Mouse (Mus musculus) kidney, postnatal 36 days (tissue): ENCODE data around the gene Ndrg3.
"Not testable (repeated sequence)": the region's sequence is repeated elsewhere in the genome, so short reads cannot be mapped to it uniquely, and the experiment has no call there.

ENCODE experiments used
- DNase-seq, 2 experiments: peaks; one replicate each; pipeline ENCODE4 v3.0.0; 2021 to 2022; ENCODE audit warnings: mixed read lengths in 2 of 2

Gene Ndrg3

GRCm38 (mm10) chr2:156897034-156897433 lies 94.8 kb downstream of the Ndrg3 start:
- no peak for DNase-seq

GRCm38 (mm10) chr2:156896384-156896914 lies 95.4 kb downstream of the Ndrg3 start:
- no peak for DNase-seq

- DNase-seq: peak; percentile 18 to 60
Observed at GRCm38 (mm10) chr2:156894496-156895265, 97.2 kb downstream of the Ndrg3 start.

GRCm38 (mm10) chr2:156892821-156893220 lies 99.0 kb downstream of the Ndrg3 start:
- no peak for DNase-seq

DNA sequence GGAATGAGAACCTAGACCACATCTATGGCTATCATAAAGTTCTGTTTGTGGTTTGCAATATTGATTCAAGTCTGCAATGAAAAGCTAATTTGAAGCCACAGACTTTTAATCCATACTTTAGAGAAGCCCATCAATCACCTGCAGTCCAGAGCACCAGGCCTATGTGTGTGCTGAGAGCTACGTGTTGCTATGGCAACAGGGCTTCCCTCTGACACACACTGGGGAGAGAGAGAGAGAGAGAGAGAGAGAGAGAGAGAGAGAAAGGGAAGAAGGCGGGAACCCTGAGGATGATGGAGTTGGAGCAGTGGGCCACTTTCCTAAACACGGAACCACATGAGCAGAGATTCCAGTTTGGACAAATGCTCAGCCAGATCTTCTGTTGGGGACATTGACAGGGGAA lies 99.6 kb downstream of the Ndrg3 start:
- DNase-seq: no peak

GRCm38 (mm10) chr2:156888490-156888889 lies 103.4 kb downstream of the Ndrg3 start:
- DNase-seq: no peak

- DNase-seq: no peak
Observed at GRCm38 (mm10) chr2:156887017-156887416, 104.8 kb downstream of the Ndrg3 start, which contains the start of gene Sla2. Gene Sla2, minus strand, starts transcription at chr2:156887192.

GRCm38 (mm10) chr2:156886084-156886631 lies 105.7 kb downstream of the Ndrg3 start:
- DNase-seq: no peak

- not testable (repeated sequence) for DNase-seq
Observed at GRCm38 (mm10) chr2:156885666-156886065, 106.2 kb downstream of the Ndrg3 start.

DNA sequence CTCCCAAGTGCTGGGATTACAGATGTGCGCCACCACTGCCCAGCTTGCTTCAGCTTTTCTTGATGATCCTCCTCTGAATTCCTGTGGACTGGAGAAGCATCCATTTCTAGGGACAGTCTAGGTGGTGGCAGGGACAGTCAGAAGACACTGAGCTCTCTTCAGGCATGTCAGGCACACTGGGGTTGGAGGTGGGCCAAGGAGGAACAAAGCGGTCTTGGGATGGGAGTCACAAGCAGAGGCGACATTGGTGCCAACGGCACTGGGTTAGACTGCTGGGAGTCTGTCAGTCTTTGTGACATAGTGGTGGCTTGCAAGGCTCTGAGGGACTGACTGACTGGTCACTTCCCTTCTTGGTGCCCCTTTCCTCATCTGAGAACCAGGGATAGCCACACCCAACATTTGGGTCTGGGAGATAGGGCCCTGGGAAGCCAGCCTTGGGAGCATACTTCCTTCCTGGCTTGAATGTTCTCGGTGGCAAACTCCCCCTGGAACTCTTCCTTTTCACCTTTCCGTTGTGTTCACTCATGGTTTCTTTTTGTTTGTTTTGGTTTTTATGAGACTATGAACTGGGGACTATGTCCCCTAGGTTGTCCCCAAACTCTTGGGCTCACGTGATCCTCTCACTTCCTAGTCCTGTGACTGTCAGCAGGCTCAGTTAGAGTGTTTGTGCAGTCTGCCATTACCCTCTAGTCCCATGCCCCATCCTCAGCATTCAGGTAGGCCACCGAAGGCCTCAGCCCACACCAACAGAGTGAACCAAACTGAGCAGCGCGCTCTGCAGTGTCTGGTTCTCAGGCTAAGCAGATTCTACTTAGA lies 107.3 kb downstream of the Ndrg3 start:
- peak in 1 of 2 experiments; percentile 26 for DNase-seq

- no peak for DNase-seq
Observed at GRCm38 (mm10) chr2:156882431-156883001, 109.3 kb downstream of the Ndrg3 start.

- DNase-seq: no peak
Observed at GRCm38 (mm10) chr2:156879541-156879940, 112.3 kb downstream of the Ndrg3 start.

DNA sequence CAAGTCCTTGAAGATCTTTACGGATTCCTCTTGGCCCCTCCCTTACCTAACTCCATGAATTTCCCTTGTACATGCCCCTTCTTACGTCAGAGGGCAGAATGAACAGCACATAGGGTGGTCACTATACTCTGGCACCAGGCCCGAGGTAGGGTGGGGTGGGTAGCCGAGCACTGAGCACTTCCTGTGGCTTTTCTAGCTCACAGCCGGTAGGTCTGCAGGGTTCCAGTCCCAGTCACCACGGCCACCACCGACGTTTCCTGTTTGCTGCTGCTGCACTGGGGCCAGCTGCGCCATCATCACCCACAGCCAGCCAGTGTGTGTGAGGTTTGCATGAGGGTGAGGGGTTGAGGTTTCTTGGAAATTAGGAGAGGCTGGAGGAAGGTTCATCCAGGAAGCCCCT lies 114.1 kb downstream of the Ndrg3 start:
- DNase-seq: peak; percentile 16 to 31
